Mouse (Mus musculus) heart, embryonic 10.5 days (tissue): ENCODE data around the gene Trim29. TPM values are rescaled to one million over a fixed set of nuclear protein-coding genes. Genes with fewer than 3 reads are reported as not detected.

ENCODE experiments used
- DNase-seq: peaks from one replicate; pipeline ENCODE4 v3.0.0-alpha.2; 2017; ENCODE audit warnings: low spot score
- H3K27ac ChIP-seq: fragments of 300-500 bp; sonication (generic); 2 replicates; pipeline ENCODE4 v1.5.1; 2016; ENCODE audit warnings: mild to moderate bottlenecking
- H3K27me3 ChIP-seq: fragments of 300-500 bp; sonication (generic); 2 replicates; pipeline ENCODE4 v1.6.1; 2016; ENCODE audit warnings: mild to moderate bottlenecking; ENCODE audit not compliant: poor library complexity, insufficient read depth, severe bottlenecking
- H3K36me3 ChIP-seq: fragments of 300-500 bp; sonication (generic); 2 replicates; pipeline ENCODE4 v1.6.1; 2016; ENCODE audit warnings: mild to moderate bottlenecking, moderate library complexity
- H3K4me1 ChIP-seq: fragments of 300-500 bp; sonication (generic); 2 replicates; pipeline ENCODE4 v1.6.1; 2016; ENCODE audit warnings: mild to moderate bottlenecking
- H3K4me3 ChIP-seq: fragments of 300-500 bp; sonication (generic); 2 replicates; pipeline ENCODE4 v1.5.1; 2016; ENCODE audit warnings: mild to moderate bottlenecking, moderate library complexity
- H3K9me3 ChIP-seq: fragments of 300-500 bp; sonication (generic); 2 replicates; pipeline ENCODE4 v1.6.1; 2016; ENCODE audit warnings: mild to moderate bottlenecking, moderate library complexity
- WGBS: fragments of 180-500 bp; shearing (Covaris S2); methylation state at CpG from one replicate; pipeline ENCODE4 v1.1.7; 2016; 5-methylcytosine and 5-hydroxymethylcytosine counted together
- polyA plus RNA-seq: library from polyadenylated mRNA; unstranded; fragments of >200 nt; fragmentation: Nextera tagmentation; extraction: Ambion mirVana; gene quantifications from 2 replicates; pipeline ENCODE4 v1.2.1, GENCODE M21; 2016

Gene Trim29
- polyA plus RNA-seq, 1 experiment from 2014 or later = 0.88 TPM

DNA sequence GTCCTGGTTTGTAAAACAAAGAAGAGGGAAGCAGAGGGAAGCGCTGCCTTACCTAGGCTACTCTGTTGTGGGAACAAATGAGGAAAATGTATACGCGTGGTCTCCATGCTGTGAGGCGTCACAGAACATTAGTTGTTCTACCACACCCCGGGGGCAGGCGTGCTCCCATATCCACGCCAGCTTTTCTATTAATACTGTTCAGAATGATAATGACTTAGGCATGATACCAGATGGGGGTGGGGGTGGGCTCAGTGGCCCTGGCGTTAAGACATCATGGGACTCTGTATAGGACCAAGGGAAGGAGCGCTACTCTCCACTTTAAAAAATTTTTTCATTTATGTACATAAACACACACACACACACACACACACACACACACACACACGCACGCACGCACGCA lies 40.4 kb downstream of the Trim29 start:
- Histone ChIP-seq H3K4me3 (no peak overlapping the region), H3K36me3 (no peaks in the 10 kb centered on the region), H3K27ac (no peak overlapping the region), H3K4me1 (peaks cover 10% of the 10 kb centered on the region), H3K9me3 (no peaks in the 10 kb centered on the region), H3K27me3 (peaks cover 50% of the 10 kb centered on the region)
- 65% methylated on average over 13 of the region's 13 CpGs for WGBS
- no peak for DNase-seq

DNA sequence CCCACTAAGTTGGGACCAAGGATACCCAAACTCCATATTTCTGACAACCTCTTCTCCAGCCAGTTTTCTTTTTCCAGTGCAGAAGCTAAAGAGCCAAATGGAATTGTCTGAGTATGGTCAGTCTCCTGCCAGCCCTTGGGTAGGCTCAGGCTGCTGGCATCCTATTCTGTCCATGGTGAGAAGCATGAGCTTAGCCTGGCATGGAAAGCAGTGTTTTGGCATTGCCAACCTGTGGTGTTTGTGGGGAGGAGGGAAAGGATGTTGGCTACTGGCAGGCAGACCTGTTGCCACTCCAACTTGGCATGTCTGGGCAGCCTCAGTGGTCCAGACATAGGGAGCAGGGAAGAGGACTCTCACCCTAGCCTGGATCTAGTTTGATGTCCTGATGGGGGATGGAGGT lies 46.4 kb downstream of the Trim29 start:
- no peaks in the 10 kb centered on the region for H3K36me3 ChIP-seq

GRCm38 (mm10) chr9:43358591-43359323 lies 48.1 kb downstream of the Trim29 start:
- 68% methylated on average over 15 of the region's 15 CpGs for WGBS
- Histone ChIP-seq H3K36me3 (no peaks in the 10 kb centered on the region), H3K4me3 (no peak overlapping the region), H3K27ac (no peak overlapping the region), H3K9me3 (no peaks in the 10 kb centered on the region), H3K27me3 (peaks cover 18% of the 10 kb centered on the region; the same call in 1 of the 2 replicates), H3K4me1 (peaks cover 15% of the 10 kb centered on the region)
- no peak for DNase-seq

More for the DNA sequence above, 46.4 kb downstream of the Trim29 start:
- H3K27me3 ChIP-seq = peaks cover 18% of the 10 kb centered on the region; the same call in 1 of the 2 replicates
- H3K4me1 ChIP-seq = peaks cover 15% of the 10 kb centered on the region
- no peak overlapping the region for H3K4me3 ChIP-seq
- no peak overlapping the region for H3K27ac ChIP-seq
- no peak for DNase-seq
- H3K9me3 ChIP-seq = no peaks in the 10 kb centered on the region

- H3K36me3 ChIP-seq = no peaks in the 10 kb centered on the region
- H3K4me3 ChIP-seq = no peak overlapping the region
- no peak overlapping the region for H3K27ac ChIP-seq
- no peaks in the 10 kb centered on the region for H3K9me3 ChIP-seq
- WGBS = 85% methylated on average over 3 of the region's 3 CpGs
- no peak for DNase-seq
- 0 out of 2 replicates have a peak, but pooled peaks cover 3% of the 10 kb centered on the region for H3K4me1 ChIP-seq
- H3K27me3 ChIP-seq = 0 out of 2 replicates have a peak, but pooled peaks cover 5% of the 10 kb centered on the region
Observed at GRCm38 (mm10) chr9:43368781-43369180, 58.1 kb downstream of the Trim29 start.

GRCm38 (mm10) chr9:43383871-43384270 lies 73.2 kb downstream of the Trim29 start:
- Histone ChIP-seq H3K4me3 (no peak overlapping the region), H3K27ac (no peak overlapping the region), H3K9me3 (no peaks in the 10 kb centered on the region), H3K27me3 (peaks cover 19% of the 10 kb centered on the region; the same call in 1 of the 2 replicates), H3K4me1 (no peaks in the 10 kb centered on the region), H3K36me3 (no peaks in the 10 kb centered on the region)
- WGBS = 74% methylated on average over 4 of the region's 4 CpGs
- no peak for DNase-seq

- WGBS = 63% methylated on average over 3 of the region's 3 CpGs
- no peak for DNase-seq
Observed at GRCm38 (mm10) chr9:43384400-43384799, 73.8 kb downstream of the Trim29 start.

More at GRCm38 (mm10) chr9:43384400-43384799, 73.8 kb downstream of the Trim29 start:
- Histone ChIP-seq H3K27me3 (peaks cover 24% of the 10 kb centered on the region; the same call in 1 of the 2 replicates), H3K4me3 (no peak overlapping the region), H3K27ac (no peak overlapping the region), H3K4me1 (no peaks in the 10 kb centered on the region), H3K9me3 (no peaks in the 10 kb centered on the region), H3K36me3 (no peaks in the 10 kb centered on the region)

Other genes starting within 250 kb of the Trim29 start
- gene Arhgef12, start 203.6 kb upstream of the Trim29 start, polyA plus RNA-seq = 10.2 and 11.3 TPM in 2 replicates
- gene Tmem136, start 194.3 kb upstream of the Trim29 start, polyA plus RNA-seq = 11.2 and 15.7 TPM in 2 replicates
- gene Pou2f3, start 100.5 kb upstream of the Trim29 start, polyA plus RNA-seq = 0.10 TPM in 1 of 2 replicates, not detected in the other
- 31.1 and 39.8 TPM in 2 replicates for gene Oaf, start 70.9 kb upstream of the Trim29 start, polyA plus RNA-seq